Mouse (Mus musculus) cerebellum, postnatal 14 days (tissue): Measurements from ENCODE around the gene Btrc.

ENCODE experiments used
- DNase-seq, 2 experiments: peaks; one replicate each; pipeline ENCODE4 v3.0.0; 2021; ENCODE audit warnings: mixed read lengths in 2 of 2

Btrc gene

GRCm38 (mm10) chr19:45577141-45577750 lies 213.7 kb downstream of the Btrc start:
- no peak for DNase-seq

GRCm38 (mm10) chr19:45578976-45579375 lies 215.4 kb downstream of the Btrc start:
- no peak for DNase-seq

GRCm38 (mm10) chr19:45579416-45579815 lies 215.9 kb downstream of the Btrc start:
- no peak for DNase-seq
